Mouse (Mus musculus) bone marrow macrophage, adult 2 months (primary cell): ENCODE results near the gene Dclk1.

Experiments
- CTCF ChIP-seq: IDR thresholded peaks from 2 replicates; pipeline ENCODE4 v1.5.1; 2012; ENCODE audit warnings: low read depth, mild to moderate bottlenecking, low read length, moderate library complexity
- POLR2A ChIP-seq: IDR thresholded peaks from 2 replicates; pipeline ENCODE4 v1.6.1; 2012; ENCODE audit warnings: mild to moderate bottlenecking, low read depth, low read length, borderline replicate concordance

GRCm38 (mm10) chr3:55540406-55541140, 298.4 kb downstream of the Dclk1 start:
- TF ChIP-seq POLR2A = no peak
- no peak for TF ChIP-seq CTCF
